Mouse (Mus musculus): ENCODE results near the gene Vps29. TPM values are rescaled to one million over a fixed set of nuclear protein-coding genes. Genes with fewer than 3 reads are reported as not detected.

The Vps29 gene
- polyA plus RNA-seq, 1 experiment from 2014 or later, result 352 TPM

Other genes starting within 250 kb of the Vps29 start
- 0.23 TPM in 1 of 2 replicates, not detected in the other for gene Ccdc63, start 213.5 kb upstream of the Vps29 start, polyA plus RNA-seq (2014; fragmentation: Nextera tagmentation; extraction: Ambion mirVana)
- gene Ppp1cc, start 196.1 kb upstream of the Vps29 start, polyA plus RNA-seq (2014; fragmentation: Nextera tagmentation; extraction: Ambion mirVana), result 200 and 229 TPM in 2 replicates
- 1.2 and 1.5 TPM in 2 replicates for gene Hvcn1, start 147.6 kb upstream of the Vps29 start, polyA plus RNA-seq (2014; fragmentation: Nextera tagmentation; extraction: Ambion mirVana)
- 4.4 and 6.5 TPM in 2 replicates for gene Tctn1, start 89.9 kb upstream of the Vps29 start, polyA plus RNA-seq (2014; fragmentation: Nextera tagmentation; extraction: Ambion mirVana)
- gene Pptc7, start 70.0 kb upstream of the Vps29 start, polyA plus RNA-seq (2014; fragmentation: Nextera tagmentation; extraction: Ambion mirVana), result 8.4 and 8.5 TPM in 2 replicates
- 15.5 and 16.2 TPM in 2 replicates for gene Rad9b, start 136 bp upstream of the Vps29 start, polyA plus RNA-seq (2014; fragmentation: Nextera tagmentation; extraction: Ambion mirVana)
- 38.9 and 42.0 TPM in 2 replicates for gene Gpn3, start 17.5 kb downstream of the Vps29 start, polyA plus RNA-seq (2014; fragmentation: Nextera tagmentation; extraction: Ambion mirVana)
- 155 and 156 TPM in 2 replicates for gene Fam216a, start 18.0 kb downstream of the Vps29 start, polyA plus RNA-seq (2014; fragmentation: Nextera tagmentation; extraction: Ambion mirVana)
- 57.1 and 62.5 TPM in 2 replicates for gene Arpc3, start 37.5 kb downstream of the Vps29 start, polyA plus RNA-seq (2014; fragmentation: Nextera tagmentation; extraction: Ambion mirVana)
- 27.2 and 28.8 TPM in 2 replicates for gene Anapc7, start 67.3 kb downstream of the Vps29 start, polyA plus RNA-seq (2014; fragmentation: Nextera tagmentation; extraction: Ambion mirVana)
- 74.1 and 74.7 TPM in 2 replicates for gene Atp2a2, start 147.9 kb downstream of the Vps29 start, polyA plus RNA-seq (2014; fragmentation: Nextera tagmentation; extraction: Ambion mirVana)

All from hindbrain, embryonic 14.5 days (tissue).